Mouse (Mus musculus): ENCODE measurements at regions not wholly inside any gene's neighbourhood (a gene's known extent, or its start where the extent isn't known, plus 50 kb on each side); places are given as distances from the start of the nearest gene placed in this dataset.

DNA sequence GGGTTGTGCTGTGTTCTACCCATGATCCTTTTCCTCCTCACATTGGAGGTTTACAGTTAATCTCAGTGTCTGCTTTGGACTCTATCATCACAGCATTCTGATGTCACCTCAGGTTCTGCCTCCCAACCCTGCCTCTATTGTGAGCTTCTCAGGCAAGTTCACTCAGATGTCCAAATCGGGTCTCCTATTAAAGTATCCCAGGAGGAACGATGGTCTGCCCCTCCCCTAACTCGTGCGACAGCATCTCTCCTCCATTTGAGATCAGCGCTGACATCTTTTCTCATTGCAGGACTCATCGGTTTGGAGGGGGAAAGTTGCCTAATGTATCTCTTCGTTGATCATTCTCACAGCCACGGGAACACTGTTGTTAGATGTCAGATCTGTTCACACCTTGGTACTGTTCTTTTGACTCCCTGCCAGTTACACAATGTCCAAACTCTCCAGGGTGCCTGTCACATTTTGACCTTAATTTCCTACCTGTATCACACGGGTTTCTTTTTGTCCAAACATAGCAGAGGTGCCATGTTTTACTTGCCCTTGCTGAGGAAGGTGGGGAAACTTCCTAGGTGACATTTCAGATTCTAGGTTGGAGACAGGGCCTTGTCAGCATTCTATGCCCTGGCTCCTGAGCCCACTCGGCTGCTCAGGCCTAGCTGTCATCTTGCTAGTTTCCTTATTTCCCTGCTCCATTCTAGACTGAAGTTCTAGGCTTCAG, 303.3 kb downstream of the Fut8 start:
- WGBS = 95% methylated on average over 10 of the region's 10 CpGs
- no peak overlapping the region for H3K27ac ChIP-seq (ENCODE audit: control insufficient read depth, insufficient read depth, low read length)
- no peaks in the 10 kb centered on the region for H3K27me3 ChIP-seq (ENCODE audit: control insufficient read depth, insufficient read depth, low read length)
- H3K4me1 ChIP-seq (replicated peaks; ENCODE audit: control insufficient read depth, insufficient read depth, low read length) = peaks cover 20% of the 10 kb centered on the region
- TF ChIP-seq POLR2A (IDR thresholded peaks at IDR 0.05; ENCODE audit: control insufficient read depth, extremely low read depth, insufficient read depth, low read length, poor library complexity) (no peak), CTCF (IDR thresholded peaks at IDR 0.05; ENCODE audit: borderline replicate concordance, control insufficient read depth, extremely low read depth, insufficient read depth, low read length, poor library complexity) (no peak)
- no peak overlapping the region for H3K4me3 ChIP-seq (ENCODE audit: control insufficient read depth, insufficient read depth, low read length)
- no peak for DNase-seq
- H3K36me3 ChIP-seq (ENCODE audit: control insufficient read depth, insufficient read depth, low read length) = no peaks in the 10 kb centered on the region

DNA sequence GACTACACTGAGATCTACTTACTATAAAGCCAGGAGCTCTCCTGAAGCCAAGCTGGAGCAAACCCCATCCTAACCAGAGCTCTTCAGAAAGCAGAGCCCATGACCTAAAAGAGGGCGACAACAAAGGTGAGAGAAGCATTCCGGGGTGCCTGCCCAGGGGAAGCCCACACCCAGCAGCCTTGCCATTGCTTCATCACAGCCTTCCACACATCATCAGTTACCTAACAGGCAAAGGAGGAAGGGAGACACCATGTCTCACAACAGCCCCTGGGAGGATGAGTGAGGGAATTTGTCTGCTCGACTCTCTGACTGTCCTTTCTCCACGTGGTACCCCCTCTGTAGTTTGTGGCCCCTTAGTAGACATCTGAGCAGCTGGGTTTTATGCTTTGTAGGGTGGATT, 303.9 kb downstream of the Fut8 start:
- H3K36me3 ChIP-seq (ENCODE audit: control insufficient read depth, insufficient read depth, low read length) = no peaks in the 10 kb centered on the region
- H3K4me1 ChIP-seq (replicated peaks; ENCODE audit: control insufficient read depth, insufficient read depth, low read length) = peaks cover 19% of the 10 kb centered on the region
- no peak for DNase-seq
- no peaks in the 10 kb centered on the region for H3K27me3 ChIP-seq (ENCODE audit: control insufficient read depth, insufficient read depth, low read length)
- WGBS = 76% methylated on average over 4 of the region's 4 CpGs
- TF ChIP-seq POLR2A (IDR thresholded peaks at IDR 0.05; ENCODE audit: control insufficient read depth, extremely low read depth, insufficient read depth, low read length, poor library complexity) (no peak), CTCF (IDR thresholded peaks at IDR 0.05; ENCODE audit: borderline replicate concordance, control insufficient read depth, extremely low read depth, insufficient read depth, low read length, poor library complexity) (no peak)
- H3K27ac ChIP-seq (ENCODE audit: control insufficient read depth, insufficient read depth, low read length) = no peak overlapping the region
- H3K4me3 ChIP-seq (ENCODE audit: control insufficient read depth, insufficient read depth, low read length) = no peak overlapping the region

DNA sequence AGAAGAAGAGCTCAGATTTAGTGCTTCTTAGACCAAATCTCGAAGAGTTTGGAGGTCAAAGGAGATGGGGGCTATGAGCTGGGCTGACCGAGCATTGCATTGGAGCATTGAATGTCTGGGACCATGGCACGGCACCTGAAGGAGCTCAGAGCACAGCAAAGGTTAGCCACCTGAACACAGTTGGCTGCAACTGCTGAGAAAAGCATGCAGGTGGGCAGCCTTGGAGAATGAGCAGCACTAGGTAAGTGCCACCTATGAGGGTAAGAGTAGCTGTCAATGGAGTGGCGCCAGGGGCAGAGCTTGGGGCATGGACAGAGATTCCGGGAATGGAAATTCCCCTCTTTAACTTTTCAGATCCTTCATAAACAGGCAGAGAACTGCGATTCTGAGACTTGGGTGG, 305.7 kb downstream of the Fut8 start:
- no peak for DNase-seq
- no peaks in the 10 kb centered on the region for H3K27me3 ChIP-seq (ENCODE audit: control insufficient read depth, insufficient read depth, low read length)
- 95% methylated on average over 6 of the region's 6 CpGs for WGBS
- no peaks in the 10 kb centered on the region for H3K36me3 ChIP-seq (ENCODE audit: control insufficient read depth, insufficient read depth, low read length)
- no peak overlapping the region for H3K4me3 ChIP-seq (ENCODE audit: control insufficient read depth, insufficient read depth, low read length)
- TF ChIP-seq CTCF (IDR thresholded peaks at IDR 0.05; ENCODE audit: borderline replicate concordance, control insufficient read depth, extremely low read depth, insufficient read depth, low read length, poor library complexity) (no peak), POLR2A (IDR thresholded peaks at IDR 0.05; ENCODE audit: control insufficient read depth, extremely low read depth, insufficient read depth, low read length, poor library complexity) (no peak)
- no peak overlapping the region for H3K27ac ChIP-seq (ENCODE audit: control insufficient read depth, insufficient read depth, low read length)
- peaks cover 13% of the 10 kb centered on the region for H3K4me1 ChIP-seq (replicated peaks; ENCODE audit: control insufficient read depth, insufficient read depth, low read length)

DNA sequence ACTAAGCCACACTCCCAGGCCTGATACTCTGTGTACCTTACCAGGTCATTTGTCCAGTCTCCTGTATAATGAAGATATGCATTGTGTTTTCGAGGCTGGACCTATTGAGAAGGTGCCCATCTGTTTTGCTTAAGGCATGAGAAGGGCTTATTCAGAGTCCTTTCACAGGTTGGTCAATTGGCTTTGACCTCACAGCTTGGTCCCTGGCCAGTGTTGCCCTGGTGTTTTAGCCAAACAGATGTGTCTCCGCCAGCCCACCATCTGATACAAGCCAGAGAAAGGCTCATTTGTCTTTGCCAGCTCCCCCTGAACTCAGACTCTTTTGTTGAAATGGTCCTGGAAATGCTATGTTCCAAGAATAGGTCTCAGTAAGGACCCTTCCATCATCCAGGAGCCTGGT, 308.2 kb downstream of the Fut8 start:
- Histone ChIP-seq H3K4me1 (replicated peaks; ENCODE audit: control insufficient read depth, insufficient read depth, low read length) (peaks cover 9% of the 10 kb centered on the region), H3K27me3 (ENCODE audit: control insufficient read depth, insufficient read depth, low read length) (no peaks in the 10 kb centered on the region), H3K27ac (ENCODE audit: control insufficient read depth, insufficient read depth, low read length) (no peak overlapping the region), H3K4me3 (ENCODE audit: control insufficient read depth, insufficient read depth, low read length) (no peak overlapping the region), H3K36me3 (ENCODE audit: control insufficient read depth, insufficient read depth, low read length) (no peaks in the 10 kb centered on the region)
- DNase-seq = no peak
- TF ChIP-seq POLR2A (IDR thresholded peaks at IDR 0.05; ENCODE audit: control insufficient read depth, extremely low read depth, insufficient read depth, low read length, poor library complexity) (no peak), CTCF (IDR thresholded peaks at IDR 0.05; ENCODE audit: borderline replicate concordance, control insufficient read depth, extremely low read depth, insufficient read depth, low read length, poor library complexity) (no peak)
- WGBS = 91% methylated on average over 2 of the region's 2 CpGs

DNA sequence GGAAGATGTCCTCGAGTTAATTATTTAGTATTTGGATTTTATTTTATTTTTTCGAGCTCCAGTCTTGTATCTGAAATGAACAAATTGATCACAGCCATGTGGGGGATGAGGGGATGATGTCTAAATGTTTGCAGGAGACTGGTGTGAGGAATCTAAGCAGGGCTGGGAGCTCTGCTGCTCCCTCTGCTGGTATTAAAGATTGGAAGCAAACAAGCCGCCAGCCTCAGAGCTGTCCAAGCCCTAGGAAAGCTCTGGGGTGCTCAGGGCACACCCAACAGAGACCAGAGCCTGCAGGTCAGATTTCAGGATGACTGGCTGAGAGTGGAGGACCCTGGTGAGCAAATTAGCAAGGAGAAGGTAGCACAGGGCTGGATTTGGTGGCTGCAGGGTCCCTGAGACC, 330.4 kb downstream of the Fut8 start:
- no peak overlapping the region for H3K4me3 ChIP-seq (ENCODE audit: control insufficient read depth, insufficient read depth, low read length)
- 20% methylated on average over 3 of the region's 3 CpGs for WGBS
- DNase-seq = peak; percentile 33
- H3K27ac ChIP-seq (ENCODE audit: control insufficient read depth, insufficient read depth, low read length) = no peak overlapping the region
- H3K36me3 ChIP-seq (ENCODE audit: control insufficient read depth, insufficient read depth, low read length) = no peaks in the 10 kb centered on the region
- H3K4me1 ChIP-seq (replicated peaks; ENCODE audit: control insufficient read depth, insufficient read depth, low read length) = peaks cover 8% of the 10 kb centered on the region
- TF ChIP-seq CTCF (IDR thresholded peaks at IDR 0.05; ENCODE audit: borderline replicate concordance, control insufficient read depth, extremely low read depth, insufficient read depth, low read length, poor library complexity) = peak; percentile 67; the same call in 1 of the 2 replicates
- TF ChIP-seq POLR2A (IDR thresholded peaks at IDR 0.05; ENCODE audit: control insufficient read depth, extremely low read depth, insufficient read depth, low read length, poor library complexity) = no peak
- H3K27me3 ChIP-seq (ENCODE audit: control insufficient read depth, insufficient read depth, low read length) = no peaks in the 10 kb centered on the region

DNA sequence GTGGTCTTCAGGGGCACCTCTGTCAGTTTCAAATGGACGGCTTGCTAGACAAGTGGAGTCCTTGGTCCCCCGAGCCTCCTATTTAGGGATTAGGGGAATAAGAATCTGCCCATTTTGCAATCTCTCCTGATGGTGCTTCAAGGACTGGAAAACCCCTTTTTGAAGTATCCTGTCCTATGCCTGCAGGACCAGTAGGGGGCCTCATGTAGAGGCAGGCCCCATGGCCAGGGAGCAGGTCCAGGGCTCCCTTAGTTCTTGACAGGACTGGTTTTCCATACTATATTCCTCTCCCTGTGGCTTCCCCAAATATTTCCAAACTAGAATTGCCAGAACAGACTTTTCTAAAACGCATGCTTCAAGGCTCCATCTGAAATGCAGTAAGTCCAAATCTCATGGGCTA, 332.6 kb downstream of the Fut8 start:
- 92% methylated on average over 3 of the region's 3 CpGs for WGBS
- Histone ChIP-seq H3K27me3 (ENCODE audit: control insufficient read depth, insufficient read depth, low read length) (no peaks in the 10 kb centered on the region), H3K4me3 (ENCODE audit: control insufficient read depth, insufficient read depth, low read length) (no peak overlapping the region), H3K4me1 (replicated peaks; ENCODE audit: control insufficient read depth, insufficient read depth, low read length) (peaks cover 8% of the 10 kb centered on the region), H3K27ac (ENCODE audit: control insufficient read depth, insufficient read depth, low read length) (no peak overlapping the region), H3K36me3 (ENCODE audit: control insufficient read depth, insufficient read depth, low read length) (no peaks in the 10 kb centered on the region)
- peak; percentile 5 for DNase-seq
- TF ChIP-seq POLR2A (IDR thresholded peaks at IDR 0.05; ENCODE audit: control insufficient read depth, extremely low read depth, insufficient read depth, low read length, poor library complexity) (no peak), CTCF (IDR thresholded peaks at IDR 0.05; ENCODE audit: borderline replicate concordance, control insufficient read depth, extremely low read depth, insufficient read depth, low read length, poor library complexity) (no peak)

DNA sequence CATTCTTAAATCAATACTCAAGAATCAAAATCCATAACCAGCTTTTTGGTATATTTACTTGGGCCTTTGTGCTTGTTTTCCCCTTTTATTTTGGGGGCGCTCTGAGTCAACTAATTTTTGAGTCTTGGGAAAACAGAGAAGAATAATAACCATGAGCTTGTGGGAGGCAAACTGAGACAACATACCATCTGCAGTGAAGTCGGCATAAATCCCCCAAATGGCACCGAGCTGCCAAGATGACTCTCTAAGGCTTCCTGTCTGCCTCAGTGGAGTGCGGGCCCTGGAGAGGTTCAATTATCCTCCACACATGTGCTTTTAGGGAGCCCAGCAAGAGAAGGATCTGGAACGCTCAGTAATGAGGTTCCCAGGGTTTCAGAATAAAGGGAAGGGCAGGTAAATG, 333.1 kb downstream of the Fut8 start:
- Histone ChIP-seq H3K27me3 (ENCODE audit: control insufficient read depth, insufficient read depth, low read length) (no peaks in the 10 kb centered on the region), H3K27ac (ENCODE audit: control insufficient read depth, insufficient read depth, low read length) (no peak overlapping the region), H3K4me1 (replicated peaks; ENCODE audit: control insufficient read depth, insufficient read depth, low read length) (peaks cover 8% of the 10 kb centered on the region), H3K4me3 (ENCODE audit: control insufficient read depth, insufficient read depth, low read length) (no peak overlapping the region), H3K36me3 (ENCODE audit: control insufficient read depth, insufficient read depth, low read length) (no peaks in the 10 kb centered on the region)
- TF ChIP-seq POLR2A (IDR thresholded peaks at IDR 0.05; ENCODE audit: control insufficient read depth, extremely low read depth, insufficient read depth, low read length, poor library complexity) (no peak), CTCF (IDR thresholded peaks at IDR 0.05; ENCODE audit: borderline replicate concordance, control insufficient read depth, extremely low read depth, insufficient read depth, low read length, poor library complexity) (no peak)
- no peak for DNase-seq
- WGBS = 91% methylated on average over 5 of the region's 5 CpGs
